Mouse (Mus musculus): ENCODE results near the gene Slc22a27.
"Not testable (repeated sequence)": the region's sequence is repeated elsewhere in the genome, so short reads cannot be mapped to it uniquely, and the experiment has no call there.

Slc22a27 gene

DNA sequence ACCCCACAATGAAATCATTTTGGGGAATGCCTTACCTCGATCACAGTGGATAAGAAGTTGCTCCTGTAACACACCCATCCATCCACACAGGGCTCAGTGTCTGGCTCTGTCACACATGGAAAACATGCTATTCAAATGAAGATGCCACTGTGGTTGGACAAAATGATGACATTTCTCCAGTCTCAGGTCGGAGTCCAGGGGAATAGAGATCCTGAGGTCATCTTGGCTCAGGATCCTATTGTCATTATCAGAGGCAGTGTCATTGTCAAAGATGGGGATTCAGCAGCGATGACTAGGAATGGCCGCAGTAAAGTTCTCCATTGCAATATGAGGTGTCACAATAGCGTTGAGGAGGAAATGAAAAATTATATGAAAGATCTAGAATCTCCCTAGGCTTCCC lies at the start of gene Slc22a27:
TSS of gene Slc22a27 (minus strand) at position 101 of the 400 bp plus-strand sequence.
- not testable (repeated sequence) for DNase-seq (ENCODE audit: low read depth, low spot score)

DNA sequence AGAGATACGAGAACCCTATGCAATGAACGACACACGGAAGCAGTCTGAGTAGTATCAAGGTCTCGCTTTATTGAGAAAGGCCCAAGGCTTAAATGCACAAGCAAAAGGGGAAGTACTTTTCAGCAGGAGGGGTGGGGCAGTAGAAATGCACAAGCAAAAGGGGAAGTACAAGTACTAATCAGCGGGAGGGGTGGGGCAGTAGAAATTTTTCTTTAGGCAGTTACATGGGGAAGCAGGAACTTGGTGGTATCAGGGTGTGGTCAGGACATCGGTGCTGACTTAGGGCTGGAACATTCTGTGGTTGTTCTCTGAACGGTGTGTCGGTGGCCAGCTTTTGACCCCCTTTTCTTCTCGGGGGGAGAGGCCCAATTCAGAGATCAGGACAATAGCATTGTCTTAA lies 45.8 kb upstream of the Slc22a27 start:
- not testable (repeated sequence) for DNase-seq (ENCODE audit: low read depth, low spot score)

DNA sequence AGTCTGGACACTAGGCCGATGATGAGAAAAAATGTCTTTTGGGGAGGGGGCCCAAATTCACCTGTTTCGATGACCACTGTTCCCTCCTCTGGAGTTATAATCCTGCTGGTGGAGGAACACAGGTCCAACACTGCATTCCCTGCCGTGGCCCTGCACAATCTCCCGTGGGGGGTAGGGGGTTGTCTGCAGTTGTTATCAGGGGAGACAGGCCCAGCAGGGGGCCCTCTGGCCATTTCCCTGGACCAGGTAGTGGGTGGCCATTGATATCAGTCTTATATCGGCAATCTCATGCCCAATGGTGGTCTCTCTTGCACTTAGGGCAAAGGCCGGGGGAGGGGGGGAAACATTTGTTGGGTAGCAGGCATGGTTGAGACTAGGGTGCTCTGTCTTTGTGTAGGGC lies 43.3 kb upstream of the Slc22a27 start:
- not testable (repeated sequence) for DNase-seq (ENCODE audit: low read depth, low spot score)

DNA sequence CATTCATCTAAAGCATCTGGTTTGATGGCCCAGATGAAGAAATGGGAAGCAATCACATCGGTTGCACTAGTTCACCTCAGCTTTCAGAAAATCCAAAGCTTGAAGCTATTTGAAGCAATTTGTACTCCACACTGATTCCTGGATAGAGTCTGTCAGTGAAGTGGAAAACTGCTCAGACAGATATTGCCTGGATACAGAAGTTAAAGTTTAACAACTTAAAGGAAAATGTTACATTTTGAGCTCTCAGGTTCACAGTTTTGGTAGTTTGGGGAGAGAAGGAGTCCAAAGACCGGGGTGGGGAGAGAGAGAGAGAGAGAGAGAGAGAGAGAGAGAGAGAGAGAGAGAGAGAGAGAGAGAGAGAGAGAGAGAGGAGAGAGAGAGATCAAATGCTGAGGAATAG lies 2.9 kb upstream of the Slc22a27 start:
- DNase-seq (ENCODE audit: low read depth, low spot score): no peak

DNA sequence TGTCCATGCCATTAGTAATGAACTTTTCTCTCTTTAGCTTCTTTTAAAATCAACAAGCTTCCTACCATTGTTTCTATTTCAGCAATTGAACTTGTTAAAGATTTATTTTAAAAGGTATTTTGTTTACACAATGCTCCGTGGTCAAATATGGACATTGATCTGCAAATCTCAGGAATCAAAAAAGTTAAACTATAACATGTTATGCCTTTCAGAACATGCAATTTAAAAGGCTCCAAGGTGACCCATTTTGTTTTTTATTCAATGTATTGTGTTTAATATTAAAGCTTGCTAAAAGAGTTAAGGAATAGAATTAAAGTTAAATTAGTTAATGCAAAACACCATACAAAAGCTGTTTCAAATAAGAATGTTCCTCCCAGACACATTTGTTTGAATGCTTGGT lies 723 bp upstream of the Slc22a27 start:
- not testable (repeated sequence) for DNase-seq (ENCODE audit: low read depth, low spot score)

DNA sequence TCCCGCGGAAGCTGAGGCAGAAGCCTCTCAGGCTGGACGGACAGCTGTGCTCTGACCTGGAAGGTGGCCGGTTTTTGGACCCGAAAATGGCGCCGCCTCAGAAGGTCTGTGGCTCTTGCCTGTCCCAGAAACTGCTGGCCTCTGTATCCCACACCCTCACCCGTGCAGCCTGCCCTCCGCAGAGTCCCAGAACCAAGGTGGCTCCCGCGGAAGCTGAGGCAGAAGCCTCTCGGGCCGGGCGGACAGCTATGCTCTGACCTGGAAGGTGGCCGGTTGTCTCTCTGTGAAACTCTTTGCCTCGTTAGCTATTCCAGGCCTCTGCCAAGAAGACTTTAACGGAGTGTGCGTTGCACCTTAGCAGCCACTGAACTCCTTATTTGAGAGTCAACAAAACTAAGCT lies 26.4 kb downstream of the Slc22a27 start:
- DNase-seq (ENCODE audit: low read depth, low spot score): not testable (repeated sequence)

DNA sequence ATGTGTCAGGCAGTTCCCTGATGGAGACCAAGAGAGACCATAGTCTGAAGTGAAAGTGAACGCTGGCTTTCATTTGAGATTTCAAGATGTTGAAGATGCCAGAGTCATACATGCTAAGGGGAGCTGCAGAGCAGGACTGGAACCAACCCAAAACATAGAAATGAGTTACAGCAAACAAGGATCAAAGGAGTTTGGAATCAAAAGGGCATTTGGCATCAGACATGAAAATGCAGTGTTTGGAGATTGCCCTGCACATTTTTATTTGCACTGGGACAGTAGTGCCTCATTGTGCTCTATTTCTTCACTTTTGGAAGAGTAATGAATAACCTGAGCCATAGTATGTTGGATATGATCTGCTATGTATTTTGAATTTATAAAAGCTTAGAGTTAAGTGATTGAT lies 89.2 kb downstream of the Slc22a27 start:
- DNase-seq (ENCODE audit: low read depth, low spot score): no peak

DNA sequence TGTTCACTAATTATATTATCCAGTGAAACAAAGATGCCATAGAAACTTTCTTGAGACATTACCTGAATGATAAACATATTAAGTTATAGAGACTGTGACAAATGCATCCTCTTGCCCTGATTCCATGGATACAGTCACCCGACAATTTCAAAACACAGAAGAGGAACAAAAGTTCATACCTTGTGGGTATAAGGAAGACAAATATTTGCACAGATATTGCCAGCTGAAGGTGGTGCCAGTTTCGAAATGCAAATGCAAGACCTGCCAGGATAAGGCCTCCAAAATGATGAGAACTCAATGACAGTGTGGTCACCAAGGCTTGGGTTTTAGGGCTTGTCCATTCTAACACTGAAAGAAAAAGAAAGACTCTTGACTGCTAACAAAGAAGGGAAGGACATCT lies 136.0 kb downstream of the Slc22a27 start:
- no peak for DNase-seq (ENCODE audit: low read depth, low spot score)
